Mouse (Mus musculus): ENCODE measurements around the gene Ttc30a1.

GRCm38 (mm10) chr2:75990885-75991539 is 9.2 kb upstream of the Ttc30a1 start:
- TF ChIP-seq CTCF (IDR thresholded peaks at IDR 0.05; ENCODE audit: low read depth, low read length) (peak; percentile 59), POLR2A (IDR thresholded peaks at IDR 0.05; ENCODE audit: borderline replicate concordance, low read depth, low read length) (no peak)

Measured in bone marrow macrophage, adult 2 months (primary cell).